ENCODE assay signal across 9 mouse cellular contexts in genomic region chr1:119033450-119034162, GRCm38 (mm10). TPM values are rescaled to one million over a fixed set of nuclear protein-coding genes. Genes with fewer than 3 reads are reported as not detected.
DNase-seq lines count a peak whose midpoint lies in the region; ATAC-seq and TF ChIP-seq lines count a peak whose summit lies in the region.
"Had no signal": no experiment of that assay in that cellular context is flagged by ENCODE, and none has a peak within 500 bp of the region (broad histone marks: within the 10 kb centered on the region; RNA-seq: fewer than 3 reads in every experiment).

No protein-coding gene starts in this region.

- H3K36me3 ChIP-seq in small intestine, adult 2 months (ENCODE audit: control insufficient read depth, insufficient read depth, low read length) = no peaks in the 10 kb centered on the region

- peaks cover 4% of the 10 kb centered on the region; the same call in 1 of the 2 replicates for H3K4me1 ChIP-seq in small intestine, adult 2 months (ENCODE audit: control insufficient read depth, insufficient read depth, insufficient read length, low read length)

- peak; percentile 77 for DNase-seq in Muller cell, postnatal 12 days (ENCODE audit: inconsistent ontology term)
- DNase-seq in adrenal gland, postnatal 25 days = peak; percentile 21
- peak; percentile 71 for DNase-seq in forelimb bud, embryonic 11.5 days (ENCODE audit: low read depth, low spot score)
- DNase-seq in heart, postnatal 14 days = peak; percentile 74 to 83
- peak; percentile 48 to 56 for DNase-seq in left cerebral cortex, adult 2 months (ENCODE audit: extremely low spot score in 1 of 2, low spot score in 2 of 2)
- peak; percentile 73 to 85 for DNase-seq in lung, postnatal 4 days

- TF ChIP-seq CTCF in left cerebral cortex, adult 2 months (IDR thresholded peaks at IDR 0.05) = no peak
- TF ChIP-seq CTCF in small intestine, adult 2 months (IDR thresholded peaks at IDR 0.05; ENCODE audit: extremely low read depth, insufficient read length, insufficient replicate concordance, low read depth, low read length) = no peak

- whole genome bisulfite sequencing in small intestine, adult 2 months = 58% methylated on average over 3 of the region's 3 CpGs

- TF ChIP-seq POLR2A in small intestine, adult 2 months (IDR thresholded peaks at IDR 0.05; ENCODE audit: low read depth, low read length) = no peak

- H3K27me3 ChIP-seq in small intestine, adult 2 months (ENCODE audit: control insufficient read depth, insufficient read depth, low read length) = no peaks in the 10 kb centered on the region

- no peak overlapping the region for H3K4me3 ChIP-seq in left cerebral cortex, adult 2 months
- no peak overlapping the region for H3K4me3 ChIP-seq in small intestine, adult 2 months (ENCODE audit: low read depth, low read length)
- H3K4me3 ChIP-seq: erythroblast, embryonic 14.5 days had no signal

- peak overlapping the region; percentile 72 for H3K27ac ChIP-seq in left cerebral cortex, adult 2 months
- peak overlapping the region; percentile 49 for H3K27ac ChIP-seq in small intestine, adult 2 months (ENCODE audit: insufficient read depth, low read depth, low read length)

- ATAC-seq in inflammation-experienced regulatory T-cells, adult 6 months = no peak

- intact Hi-C loops in heart, postnatal 14 days (cut with DNase I) = no loop called here
- intact Hi-C loops in left cerebral cortex, adult 2 months (cut with DNase I) = loop anchor here (1.0 kb wide), 1 partner anchor 10 kb away; no protein-coding TSS in a partner anchor

RNA-seq across cellular contexts. Expression of gene Gli2, which starts 19.8 kb away (rescaled TPM):
- total RNA-seq in adrenal gland, postnatal 25 days (2021) = 0.76 and 0.79 TPM in 2 replicates
- 1 to 10 TPM; 1.7 to 2.1 TPM for total RNA-seq in heart, postnatal 14 days (2021)
- 1 to 10 TPM; 3.4 TPM for total RNA-seq in left cerebral cortex, adult 2 months (2021)
- polyA plus RNA-seq in small intestine, adult 2 months (2012; rRNA removed) = 2.7 and 4.7 TPM in 2 replicates
- not detected for polyA plus RNA-seq in inflammation-experienced regulatory T-cells, adult 6 months (2017; shearing (Covaris generic))
- polyA plus RNA-seq: erythroblast, embryonic 14.5 days had no signal

Comparison
In these comparisons a context has a peak if more than half of its experiments do, and no peak if none do; other contexts are left out.
1. DNase-seq: peak in every context shown above with its lines; median percentile 79 in lung, postnatal 4 days; 78 in heart, postnatal 14 days; 77 in Muller cell, postnatal 12 days; 71 in forelimb bud, embryonic 11.5 days; 52 in left cerebral cortex, adult 2 months; 21 in adrenal gland, postnatal 25 days.